Mouse (Mus musculus) CD4-positive, CD25-positive, alpha-beta regulatory T cell, adult 4 months (primary cell): ENCODE data around the gene Zfp143. TPM values are rescaled to one million over a fixed set of nuclear protein-coding genes. Genes with fewer than 3 reads are reported as not detected.

ENCODE experiments used
- ATAC-seq: one replicate; pipeline ENCODE4 v1.8.0; 2017
- polyA plus RNA-seq, 2 experiments: library from polyadenylated mRNA; unstranded; fragments of 100-300 nt; shearing (Covaris generic); gene quantifications; one replicate each; pipeline ENCODE4 v1.2.1; 2017

Gene Zfp143
- polyA plus RNA-seq, 2 experiments from 2014 or later: 42.5 to 50.0 TPM

GRCm38 (mm10) chr7:110138538-110138937 lies 77.5 kb downstream of the Zfp143 start:
- ATAC-seq: no peak

GRCm38 (mm10) chr7:110143863-110144262 lies 82.8 kb downstream of the Zfp143 start:
- ATAC-seq: no peak

Other genes with a start within 250 kb of the Zfp143 start
- gene Scube2, start 195.5 kb upstream of the Zfp143 start, polyA plus RNA-seq: not detected
- gene Dennd5a, start 100.7 kb upstream of the Zfp143 start, polyA plus RNA-seq: 10 to 100 TPM; 23.4 to 27.6 TPM
- 10 to 100 TPM; 35.0 to 39.5 TPM for gene Tmem41b, start 74.3 kb upstream of the Zfp143 start, polyA plus RNA-seq
- 10 to 100 TPM; 24.0 to 33.0 TPM for gene Ipo7, start 42.9 kb upstream of the Zfp143 start, polyA plus RNA-seq
- 1 to 10 TPM in 1 of 2 experiments, under 1 TPM in 1; 0.96 to 1.8 TPM for gene Wee1, start 60.8 kb downstream of the Zfp143 start, polyA plus RNA-seq
- gene Swap70, start 160.5 kb downstream of the Zfp143 start, polyA plus RNA-seq: 10 to 100 TPM; 55.9 to 89.2 TPM